16 mouse cellular contexts compared by ENCODE assay signal in genomic region chr2:121655106-121655505, GRCm38 (mm10).
DNase-seq lines count a peak whose midpoint lies in the region; ATAC-seq lines count a peak whose summit lies in the region.
"Had no signal": no experiment of that assay in that cellular context is flagged by ENCODE, and none has a peak within 500 bp of the region (broad histone marks: within the 10 kb centered on the region; RNA-seq: fewer than 3 reads in every experiment).

No protein-coding gene starts in this region.

- 0 out of 2 replicates have a peak, but pooled peaks cover 2% of the 10 kb centered on the region for H3K4me1 ChIP-seq in heart, embryonic 11.5 days (ENCODE audit: control insufficient read depth, insufficient read depth, low read length)
- H3K4me1 ChIP-seq in midbrain, embryonic 14.5 days (ENCODE audit: control insufficient read depth, insufficient read depth, low read length) = no peaks in the 10 kb centered on the region
- H3K4me1 ChIP-seq: heart, embryonic 13.5 days; limb, embryonic 10.5 days had no signal

- no peaks in the 10 kb centered on the region for H3K27me3 ChIP-seq in heart, embryonic 11.5 days (ENCODE audit: control insufficient read depth, insufficient read depth, low read length)
- no peaks in the 10 kb centered on the region for H3K27me3 ChIP-seq in midbrain, embryonic 14.5 days (ENCODE audit: control insufficient read depth, insufficient read depth, low read length)
- H3K27me3 ChIP-seq: heart, embryonic 13.5 days; liver, embryonic 13.5 days had no signal

- H3K9ac ChIP-seq in heart, embryonic 11.5 days (ENCODE audit: low read depth, low read length) = no peak overlapping the region
- H3K9ac ChIP-seq in midbrain, embryonic 14.5 days (replicated peaks; ENCODE audit: low read length) = no peak overlapping the region
- H3K9ac ChIP-seq: heart, embryonic 13.5 days; hindbrain, embryonic 14.5 days; liver, embryonic 13.5 days had no signal

- ATAC-seq in cerebellum, adult (ENCODE audit: insufficient number of reproducible peaks, low FRiP score, low TSS enrichment) = 0 out of 2 replicates have a peak, but pooled peaks have one; percentile 41
- no peak for ATAC-seq in heart, embryonic 11.5 days (replicated peaks; ENCODE audit: insufficient number of reproducible peaks, low FRiP score, low TSS enrichment)
- ATAC-seq in midbrain, embryonic 14.5 days (ENCODE audit: low FRiP score, low TSS enrichment) = no peak
- ATAC-seq: lung, postnatal 0 days had no signal

- no peak overlapping the region for H3K27ac ChIP-seq in heart, embryonic 11.5 days (ENCODE audit: low read depth, low read length)
- no peak overlapping the region for H3K27ac ChIP-seq in midbrain, embryonic 14.5 days (replicated peaks; ENCODE audit: low read depth, low read length)
- H3K27ac ChIP-seq: embryonic facial prominence, embryonic 10.5 days; heart, embryonic 13.5 days; hindbrain, embryonic 14.5 days; limb, embryonic 10.5 days; liver, embryonic 13.5 days had no signal

- 77% methylated on average over 8 of the region's 8 CpGs for WGBS in heart, embryonic 11.5 days (ENCODE audit: insufficient replicate concordance)
- WGBS in midbrain, embryonic 14.5 days = 89% methylated on average over 8 of the region's 8 CpGs

- no peaks in the 10 kb centered on the region for H3K36me3 ChIP-seq in heart, embryonic 11.5 days (ENCODE audit: control insufficient read depth, insufficient read depth, low read length)
- H3K36me3 ChIP-seq in midbrain, embryonic 14.5 days (ENCODE audit: control insufficient read depth, insufficient read depth, low read length) = no peaks in the 10 kb centered on the region
- H3K36me3 ChIP-seq: embryonic facial prominence, embryonic 10.5 days; heart, embryonic 13.5 days; limb, embryonic 10.5 days; liver, embryonic 13.5 days had no signal

- H3K9me3 ChIP-seq in heart, embryonic 11.5 days (replicated peaks; ENCODE audit: control insufficient read depth, low read length) = no peaks in the 10 kb centered on the region
- no peaks in the 10 kb centered on the region for H3K9me3 ChIP-seq in midbrain, embryonic 14.5 days (ENCODE audit: control insufficient read depth, low read length)
- H3K9me3 ChIP-seq: embryonic facial prominence, embryonic 10.5 days; heart, embryonic 13.5 days; limb, embryonic 10.5 days; liver, embryonic 13.5 days had no signal

- H3K4me3 ChIP-seq in heart, embryonic 11.5 days (ENCODE audit: low read depth, low read length) = no peak overlapping the region
- H3K4me3 ChIP-seq in midbrain, embryonic 14.5 days (replicated peaks; ENCODE audit: low read depth, low read length) = no peak overlapping the region
- H3K4me3 ChIP-seq: embryonic facial prominence, embryonic 10.5 days; heart, embryonic 13.5 days; limb, embryonic 10.5 days; liver, embryonic 13.5 days had no signal

- H3K4me2 ChIP-seq in heart, embryonic 11.5 days = no peak overlapping the region
- no peak overlapping the region for H3K4me2 ChIP-seq in midbrain, embryonic 14.5 days (ENCODE audit: low read length)
- H3K4me2 ChIP-seq: heart, embryonic 13.5 days; hindbrain, embryonic 14.5 days; liver, embryonic 13.5 days had no signal

- DNase-seq in cerebellum, adult 11-12 months = no peak
- DNase-seq in heart, adult 11 months = peak; percentile 92
- peak; percentile 43 to 61 for DNase-seq in right cerebral cortex, postnatal 10 days (ENCODE audit: low spot score in 2 of 2)
- DNase-seq in right cerebral cortex, postnatal 14 days = no peak
- no peak for DNase-seq in spleen, postnatal 10 days (ENCODE audit: low spot score in 2 of 2)
- no peak for DNase-seq in midbrain, embryonic 14.5 days
- DNase-seq: kidney, adult 11 months; kidney, postnatal 4 days; liver, embryonic 13.5 days had no signal

Comparison
In these comparisons a context has a peak if more than half of its experiments do, and no peak if none do; other contexts are left out.
1. DNase-seq: peak in heart, adult 11 months (single experiment) and right cerebral cortex, postnatal 10 days (2 of 2); none in cerebellum, adult 11-12 months (single experiment), right cerebral cortex, postnatal 14 days (single experiment), spleen, postnatal 10 days (0 of 2) and midbrain, embryonic 14.5 days (single experiment).